Mouse (Mus musculus) adrenal gland, adult 18-20 months (tissue): ENCODE results near the gene Hsd17b1. TPM values are rescaled to one million over a fixed set of nuclear protein-coding genes. Genes with fewer than 3 reads are reported as not detected.

Source experiments
- DNase-seq, 2 experiments: peaks; one replicate each; pipeline ENCODE4 v3.0.0; 2021 to 2022; ENCODE audit warnings: low spot score in 2 of 2
- microRNA-seq, 2 experiments: library from miRNA; unstranded; fragments of <30 nt; microRNA quantifications; one replicate each; pipeline ENCODE4 v1.2.0; 2021; ENCODE audit warnings: borderline number of aligned reads in 2 of 2
- total RNA-seq, 2 experiments: library from RNA; stranded (reverse); gene quantifications; 1 replicate in 1 of 2; 2 replicates in 1 of 2; pipeline ENCODE4 v1.2.3; 2021

Gene Hsd17b1
- total RNA-seq, 2 experiments from 2014 or later: 1.2 to 2.0 TPM

DNA sequence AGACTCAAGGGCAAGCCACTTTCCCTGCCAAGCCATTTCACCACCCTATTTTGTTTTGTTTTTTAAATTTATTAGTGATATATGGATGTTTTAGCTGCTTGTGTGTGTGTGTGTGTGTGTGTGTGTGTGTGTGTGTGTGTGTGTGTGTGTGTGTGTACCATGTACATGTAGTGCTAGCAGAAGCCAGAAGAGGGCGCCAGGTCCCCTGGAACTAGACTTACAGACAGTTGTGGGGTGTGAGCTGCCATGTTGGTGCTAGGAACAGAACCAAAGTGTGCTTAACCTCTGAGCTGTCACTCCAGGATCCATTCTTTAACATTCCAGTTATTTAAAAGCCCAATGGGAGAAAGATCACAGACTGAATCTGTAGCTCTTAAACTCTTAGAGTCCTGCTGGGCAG, 48.9 kb downstream of the Hsd17b1 start:
- no peak for DNase-seq

DNA sequence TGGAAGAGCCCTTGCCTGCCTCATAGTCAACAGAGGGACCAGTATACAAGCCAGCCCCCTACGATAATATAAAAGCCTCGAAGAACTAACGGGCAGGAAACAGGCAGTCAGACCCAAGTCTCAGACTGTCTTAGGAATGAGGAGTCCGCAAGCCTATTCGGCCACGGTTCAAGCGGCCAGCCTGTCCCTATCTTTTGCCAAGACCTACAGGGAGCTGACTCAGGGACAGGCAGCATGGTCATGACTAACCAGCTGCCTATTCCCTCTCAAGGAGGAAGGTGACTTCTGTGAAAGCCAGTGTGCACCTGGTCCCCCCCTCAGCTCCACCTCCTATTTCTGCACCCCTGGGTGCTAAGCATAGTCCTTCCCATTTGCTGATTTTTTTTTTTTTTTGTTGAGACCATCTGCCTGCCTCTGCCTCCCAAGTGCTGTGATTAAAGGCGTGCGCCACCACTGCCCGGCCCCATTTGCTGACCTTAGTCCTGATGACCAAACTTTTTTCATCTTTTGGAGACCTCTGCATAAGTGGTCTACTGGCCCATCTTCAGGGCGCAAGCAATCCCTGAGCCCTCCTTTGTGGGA, 50.9 kb downstream of the Hsd17b1 start:
- DNase-seq: no peak

Small RNA genes lying within 50 kb of the gene (microRNA-seq; reads per million reads assigned to microRNA genes)
- 0 to 0.47 reads per million in 2 experiments for gene Mir6928

Other genes starting within 250 kb of the Hsd17b1 start
- 10 to 100 TPM; 40.1 to 74.3 TPM for gene Stat5b, start 227.7 kb upstream of the Hsd17b1 start, total RNA-seq
- gene Stat5a, start 219.1 kb upstream of the Hsd17b1 start, total RNA-seq: 10 to 100 TPM; 28.0 to 29.3 TPM
- gene Stat3, start 138.9 kb upstream of the Hsd17b1 start, total RNA-seq: 100 to 1,000 TPM in 1 of 2 experiments, 10 to 100 TPM in 1; 87.0 to 102 TPM
- 100 to 1,000 TPM; 296 to 352 TPM for gene Cavin1, start 107.5 kb upstream of the Hsd17b1 start, total RNA-seq
- 100 to 1,000 TPM; 120 to 176 TPM for gene Atp6v0a1, start 69.0 kb upstream of the Hsd17b1 start, total RNA-seq
- gene Naglu, start 8.4 kb upstream of the Hsd17b1 start, total RNA-seq: 10 to 100 TPM; 25.8 to 39.0 TPM
- gene Coasy, start 4.2 kb downstream of the Hsd17b1 start, total RNA-seq: 10 to 100 TPM; 84.4 to 94.1 TPM
- 10 to 100 TPM; 46.5 to 61.8 TPM for gene Mlx, start 8.9 kb downstream of the Hsd17b1 start, total RNA-seq
- gene Psmc3ip, start 17.0 kb downstream of the Hsd17b1 start, total RNA-seq: 1 to 10 TPM; 2.8 to 3.8 TPM
- gene Retreg3, start 41.5 kb downstream of the Hsd17b1 start, total RNA-seq: 10 to 100 TPM; 50.3 to 57.4 TPM
- 10 to 100 TPM; 32.9 to 37.0 TPM for gene Tubg1, start 41.5 kb downstream of the Hsd17b1 start, total RNA-seq
- 1 to 10 TPM; 5.9 to 6.4 TPM for gene Tubg2, start 77.5 kb downstream of the Hsd17b1 start, total RNA-seq
- gene Cntnap1, start 92.1 kb downstream of the Hsd17b1 start, total RNA-seq: 1 to 10 TPM; 6.4 to 7.3 TPM
- 10 to 100 TPM; 24.3 to 25.6 TPM for gene Plekhh3, start 92.9 kb downstream of the Hsd17b1 start, total RNA-seq
- gene Ccr10, start 97.0 kb downstream of the Hsd17b1 start, total RNA-seq: under 1 TPM in 1 of 2 experiments, not detected in 1; 0.51 TPM
- gene Ezh1, start 148.1 kb downstream of the Hsd17b1 start, total RNA-seq: 10 to 100 TPM; 29.5 to 35.6 TPM
- gene Ramp2, start 167.6 kb downstream of the Hsd17b1 start, total RNA-seq: 10 to 100 TPM; 38.3 to 41.4 TPM
- gene Vps25, start 175.3 kb downstream of the Hsd17b1 start, total RNA-seq: 100 to 1,000 TPM in 1 of 2 experiments, 10 to 100 TPM in 1; 89.3 to 113 TPM
- gene Wnk4, start 182.2 kb downstream of the Hsd17b1 start, total RNA-seq: 1 to 10 TPM; 4.1 to 4.6 TPM
- gene Cntd1, start 200.6 kb downstream of the Hsd17b1 start, total RNA-seq: under 1 TPM; 0.33 to 0.99 TPM
- 10 to 100 TPM; 79.9 to 86.3 TPM for gene Coa3, start 200.7 kb downstream of the Hsd17b1 start, total RNA-seq
- gene Becn1, start 223.9 kb downstream of the Hsd17b1 start, total RNA-seq: 100 to 1,000 TPM; 151 to 161 TPM
- 100 to 1,000 TPM; 139 to 164 TPM for gene Psme3, start 237.8 kb downstream of the Hsd17b1 start, total RNA-seq
- 1 to 10 TPM; 6.0 to 7.0 TPM for gene Aoc2, start 246.7 kb downstream of the Hsd17b1 start, total RNA-seq